Mouse (Mus musculus): Measurements from ENCODE around the gene Taf10. TPM values are rescaled to one million over a fixed set of nuclear protein-coding genes. Genes with fewer than 3 reads are reported as not detected.

Taf10 gene
- polyA plus RNA-seq, 1 experiment from 2014 or later = 175 TPM

GRCm38 (mm10) chr7:105776026-105776425 is 31.9 kb upstream of the Taf10 start:
- H3K4me3 ChIP-seq = no peak overlapping the region
- H3K4me2 ChIP-seq (replicated peaks) = no peak overlapping the region
- no peak overlapping the region for H3K9ac ChIP-seq
- H3K27me3 ChIP-seq = no peaks in the 10 kb centered on the region
- WGBS = 80% methylated on average over 2 of the region's 2 CpGs
- no peaks in the 10 kb centered on the region for H3K9me3 ChIP-seq
- no peak overlapping the region for H3K27ac ChIP-seq
- H3K4me1 ChIP-seq = peaks cover 45% of the 10 kb centered on the region
- H3K36me3 ChIP-seq = peaks cover 48% of the 10 kb centered on the region
- ATAC-seq (ENCODE audit: insufficient number of reproducible peaks, insufficient read depth, low FRiP score, low TSS enrichment) = no peak

GRCm38 (mm10) chr7:105774661-105775060 is 30.5 kb upstream of the Taf10 start:
- no peak overlapping the region for H3K27ac ChIP-seq
- no peak overlapping the region for H3K9ac ChIP-seq
- H3K4me3 ChIP-seq = no peak overlapping the region
- no peaks in the 10 kb centered on the region for H3K9me3 ChIP-seq
- H3K36me3 ChIP-seq = peaks cover 46% of the 10 kb centered on the region
- ATAC-seq (ENCODE audit: insufficient number of reproducible peaks, insufficient read depth, low FRiP score, low TSS enrichment) = no peak
- peaks cover 44% of the 10 kb centered on the region for H3K4me1 ChIP-seq
- no peaks in the 10 kb centered on the region for H3K27me3 ChIP-seq
- H3K4me2 ChIP-seq (replicated peaks) = no peak overlapping the region
- 58% methylated on average over 8 of the region's 8 CpGs for WGBS

- no peak for ATAC-seq (ENCODE audit: insufficient number of reproducible peaks, insufficient read depth, low FRiP score, low TSS enrichment)
- H3K27ac ChIP-seq = no peak overlapping the region
- H3K4me2 ChIP-seq (replicated peaks) = no peak overlapping the region
- peaks cover 49% of the 10 kb centered on the region for H3K36me3 ChIP-seq
- WGBS = 84% methylated on average over 5 of the region's 5 CpGs
- peaks cover 38% of the 10 kb centered on the region for H3K4me1 ChIP-seq
- no peak overlapping the region for H3K4me3 ChIP-seq
- no peaks in the 10 kb centered on the region for H3K27me3 ChIP-seq
- no peak overlapping the region for H3K9ac ChIP-seq
- H3K9me3 ChIP-seq = no peaks in the 10 kb centered on the region
These were observed 28.9 kb upstream of the Taf10 start for GRCm38 (mm10) chr7:105773041-105773440.

GRCm38 (mm10) chr7:105772331-105772730 is 28.2 kb upstream of the Taf10 start:
- H3K4me2 ChIP-seq (replicated peaks) = no peak overlapping the region
- no peak overlapping the region for H3K4me3 ChIP-seq
- peaks cover 38% of the 10 kb centered on the region for H3K4me1 ChIP-seq
- peaks cover 55% of the 10 kb centered on the region for H3K36me3 ChIP-seq
- WGBS = 95% methylated on average over 15 of the region's 15 CpGs
- no peak for ATAC-seq (ENCODE audit: insufficient number of reproducible peaks, insufficient read depth, low FRiP score, low TSS enrichment)
- H3K27me3 ChIP-seq = no peaks in the 10 kb centered on the region
- H3K27ac ChIP-seq = no peak overlapping the region
- H3K9ac ChIP-seq = no peak overlapping the region
- no peaks in the 10 kb centered on the region for H3K9me3 ChIP-seq

- H3K9me3 ChIP-seq = no peaks in the 10 kb centered on the region
- peaks cover 61% of the 10 kb centered on the region for H3K36me3 ChIP-seq
- WGBS = 97% methylated on average over 3 of the region's 3 CpGs
These were observed 25.8 kb upstream of the Taf10 start for GRCm38 (mm10) chr7:105769959-105770358.

GRCm38 (mm10) chr7:105767729-105768165 is 23.6 kb upstream of the Taf10 start:
- Histone ChIP-seq H3K4me2 (replicated peaks) (no peak overlapping the region), H3K36me3 (peaks cover 79% of the 10 kb centered on the region)
- ATAC-seq (ENCODE audit: insufficient number of reproducible peaks, insufficient read depth, low FRiP score, low TSS enrichment) = no peak

More at GRCm38 (mm10) chr7:105769959-105770358, 25.8 kb upstream of the Taf10 start:
- H3K4me2 ChIP-seq (replicated peaks) = no peak overlapping the region
- peaks cover 19% of the 10 kb centered on the region for H3K4me1 ChIP-seq
- no peak overlapping the region for H3K4me3 ChIP-seq
- H3K27ac ChIP-seq = no peak overlapping the region
- ATAC-seq (ENCODE audit: insufficient number of reproducible peaks, insufficient read depth, low FRiP score, low TSS enrichment) = no peak
- H3K27me3 ChIP-seq = no peaks in the 10 kb centered on the region
- H3K9ac ChIP-seq = no peak overlapping the region

GRCm38 (mm10) chr7:105764331-105764730 is 20.2 kb upstream of the Taf10 start:
- H3K4me1 ChIP-seq = peaks cover 19% of the 10 kb centered on the region
- ATAC-seq (ENCODE audit: insufficient number of reproducible peaks, insufficient read depth, low FRiP score, low TSS enrichment) = no peak
- H3K27ac ChIP-seq = no peak overlapping the region
- WGBS = 86% methylated on average over 11 of the region's 11 CpGs
- H3K36me3 ChIP-seq = peaks cover 70% of the 10 kb centered on the region
- H3K4me3 ChIP-seq = no peak overlapping the region
- H3K27me3 ChIP-seq = no peaks in the 10 kb centered on the region; the same call in 1 of the 2 replicates
- no peak overlapping the region for H3K9ac ChIP-seq
- no peak overlapping the region for H3K4me2 ChIP-seq (replicated peaks)
- H3K9me3 ChIP-seq = no peaks in the 10 kb centered on the region

More at GRCm38 (mm10) chr7:105767729-105768165, 23.6 kb upstream of the Taf10 start:
- H3K4me1 ChIP-seq = peaks cover 19% of the 10 kb centered on the region
- no peaks in the 10 kb centered on the region for H3K9me3 ChIP-seq
- H3K9ac ChIP-seq = no peak overlapping the region
- H3K27ac ChIP-seq = 0 out of 2 replicates have a peak overlapping the region, but pooled peaks have one; percentile 64
- WGBS = 14% methylated on average over 6 of the region's 6 CpGs
- no peak overlapping the region for H3K4me3 ChIP-seq
- H3K27me3 ChIP-seq = no peaks in the 10 kb centered on the region; the same call in 1 of the 2 replicates

GRCm38 (mm10) chr7:105762517-105763270 is 18.5 kb upstream of the Taf10 start:
- ATAC-seq (ENCODE audit: insufficient number of reproducible peaks, insufficient read depth, low FRiP score, low TSS enrichment) = 0 out of 2 replicates have a peak, but pooled peaks have one; percentile 47
- Histone ChIP-seq H3K9me3 (no peaks in the 10 kb centered on the region), H3K27me3 (no peaks in the 10 kb centered on the region; the same call in 1 of the 2 replicates), H3K4me3 (no peak overlapping the region), H3K9ac (no peak overlapping the region), H3K27ac (no peak overlapping the region), H3K4me2 (replicated peaks) (peak overlapping the region; percentile 6; the same call in 1 of the 2 replicates), H3K36me3 (peaks cover 82% of the 10 kb centered on the region), H3K4me1 (peaks cover 6% of the 10 kb centered on the region)
- WGBS = 32% methylated on average over 55 of the region's 55 CpGs

- no peak; the same call in 1 of the 2 replicates for ATAC-seq (ENCODE audit: insufficient number of reproducible peaks, insufficient read depth, low FRiP score, low TSS enrichment)
- peaks cover 86% of the 10 kb centered on the region for H3K36me3 ChIP-seq
- no peaks in the 10 kb centered on the region; the same call in 1 of the 2 replicates for H3K27me3 ChIP-seq
- no peaks in the 10 kb centered on the region for H3K9me3 ChIP-seq
- peak overlapping the region; percentile 6; the same call in 1 of the 2 replicates for H3K4me2 ChIP-seq (replicated peaks)
- no peak overlapping the region for H3K9ac ChIP-seq
- no peak overlapping the region for H3K4me3 ChIP-seq
- WGBS = 27% methylated on average over 51 of the region's 51 CpGs
- H3K4me1 ChIP-seq = no peaks in the 10 kb centered on the region
- no peak overlapping the region for H3K27ac ChIP-seq
These were observed 17.8 kb upstream of the Taf10 start for GRCm38 (mm10) chr7:105761813-105762484.

GRCm38 (mm10) chr7:105753281-105753680 is 9.1 kb upstream of the Taf10 start:
- Histone ChIP-seq H3K4me3 (no peak overlapping the region), H3K4me2 (replicated peaks) (no peak overlapping the region), H3K9me3 (no peaks in the 10 kb centered on the region), H3K4me1 (peaks cover 6% of the 10 kb centered on the region), H3K36me3 (peaks cover 67% of the 10 kb centered on the region), H3K27ac (no peak overlapping the region), H3K27me3 (no peaks in the 10 kb centered on the region), H3K9ac (no peak overlapping the region)
- no peak for ATAC-seq (ENCODE audit: insufficient number of reproducible peaks, insufficient read depth, low FRiP score, low TSS enrichment)
- WGBS = 91% methylated on average over 10 of the region's 10 CpGs

- no peak for ATAC-seq (ENCODE audit: insufficient number of reproducible peaks, insufficient read depth, low FRiP score, low TSS enrichment)
These were observed 8.6 kb upstream of the Taf10 start for GRCm38 (mm10) chr7:105752716-105753115.

More at GRCm38 (mm10) chr7:105752716-105753115, 8.6 kb upstream of the Taf10 start:
- WGBS = 90% methylated on average over 2 of the region's 2 CpGs
- Histone ChIP-seq H3K36me3 (peaks cover 61% of the 10 kb centered on the region), H3K27ac (no peak overlapping the region), H3K9ac (no peak overlapping the region), H3K4me3 (no peak overlapping the region; the same call in 1 of the 2 replicates), H3K9me3 (no peaks in the 10 kb centered on the region), H3K4me2 (replicated peaks) (no peak overlapping the region), H3K4me1 (peaks cover 6% of the 10 kb centered on the region), H3K27me3 (no peaks in the 10 kb centered on the region)

Data from embryonic facial prominence, embryonic 12.5 days (tissue).